8 mouse cellular contexts compared by ENCODE assay signal in the genomic region with DNA sequence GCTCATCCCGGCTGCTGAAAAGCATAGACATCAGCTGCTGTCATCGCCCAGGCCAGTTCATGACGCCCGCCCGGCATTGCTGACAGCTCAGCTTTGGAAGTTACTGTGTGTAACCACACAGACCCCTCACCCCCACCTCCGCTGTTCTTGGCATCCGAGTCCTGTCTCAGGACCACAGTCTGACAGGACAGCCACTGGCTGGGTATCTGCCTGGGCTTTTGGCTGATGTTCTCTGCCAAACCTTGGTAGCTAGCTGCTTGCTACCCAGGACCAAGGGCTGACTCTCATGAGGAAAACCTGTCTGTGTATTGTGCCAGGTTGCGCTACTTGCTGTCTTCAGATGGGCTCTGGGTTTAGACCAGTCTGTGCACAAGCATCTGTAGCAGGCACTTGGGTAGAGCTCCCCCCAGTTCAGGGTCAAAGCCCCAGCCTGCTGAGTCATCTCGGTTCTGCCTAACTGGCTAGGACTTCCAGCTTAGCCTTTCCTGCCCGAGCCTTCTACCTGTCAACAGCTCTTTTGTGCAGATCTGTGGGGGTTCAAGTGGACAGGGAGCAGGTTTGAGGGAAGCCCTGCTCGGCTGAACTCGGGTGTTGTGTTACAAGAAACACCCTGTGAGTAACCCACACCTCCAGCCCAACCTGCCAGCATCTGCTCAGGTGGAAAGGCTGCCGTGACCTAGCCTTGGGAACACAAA.
A peak's percentile ranks its signal among the peaks of the same experiment; 100 is the strongest.
DNase-seq lines count a peak whose midpoint lies in the region; ATAC-seq lines count a peak whose summit lies in the region.

No protein-coding gene starts in this region.

- DNase-seq in 3134 (ENCODE audit: extremely low read depth, insufficient read length, low spot score), result peak; percentile 75
- peak; percentile 39 to 54 for DNase-seq in adrenal gland, adult 18-20 months (ENCODE audit: low spot score in 2 of 2)
- DNase-seq in heart, postnatal 10 days, result peak; percentile 78 to 82
- DNase-seq in kidney, postnatal 36 days, result peak; percentile 85 to 93
- DNase-seq in frontal cortex, postnatal 25 days (ENCODE audit: low spot score in 2 of 2), result no peak
- no peak for DNase-seq in spleen, postnatal 36 days (ENCODE audit: low spot score in 2 of 2)

- H3K27ac ChIP-seq in embryonic facial prominence, embryonic 15.5 days (replicated peaks), result peak overlapping the region; percentile 39
- peak overlapping the region; percentile 68; the same call in 1 of the 2 replicates for H3K27ac ChIP-seq in midbrain, embryonic 13.5 days

- no peaks in the 10 kb centered on the region for H3K36me3 ChIP-seq in embryonic facial prominence, embryonic 15.5 days
- no peaks in the 10 kb centered on the region for H3K36me3 ChIP-seq in midbrain, embryonic 13.5 days

- H3K27me3 ChIP-seq in embryonic facial prominence, embryonic 15.5 days, result no peaks in the 10 kb centered on the region
- H3K27me3 ChIP-seq in midbrain, embryonic 13.5 days, result no peaks in the 10 kb centered on the region

- ATAC-seq in embryonic facial prominence, embryonic 15.5 days (ENCODE audit: insufficient number of reproducible peaks, low FRiP score, low TSS enrichment, low read depth), result 0 out of 2 replicates have a peak, but pooled peaks have one; percentile 69
- peak; percentile 80 for ATAC-seq in midbrain, embryonic 13.5 days

- no peaks in the 10 kb centered on the region for H3K9me3 ChIP-seq in embryonic facial prominence, embryonic 15.5 days (replicated peaks)
- no peaks in the 10 kb centered on the region for H3K9me3 ChIP-seq in midbrain, embryonic 13.5 days

- intact Hi-C loops in heart, postnatal 10 days (cut with DNase I), result no loop called here

- WGBS in embryonic facial prominence, embryonic 15.5 days, result 26% methylated on average over 13 of the region's 13 CpGs
- WGBS in midbrain, embryonic 13.5 days, result 31% methylated on average over 13 of the region's 13 CpGs

- H3K4me2 ChIP-seq in embryonic facial prominence, embryonic 15.5 days (replicated peaks), result peak overlapping the region; percentile 25; the same call in 1 of the 2 replicates
- peak overlapping the region; percentile 44 for H3K4me2 ChIP-seq in midbrain, embryonic 13.5 days (replicated peaks)

- H3K9ac ChIP-seq in embryonic facial prominence, embryonic 15.5 days, result no peak overlapping the region
- peak overlapping the region; percentile 59 for H3K9ac ChIP-seq in midbrain, embryonic 13.5 days (replicated peaks)

- no peak overlapping the region for H3K4me3 ChIP-seq in embryonic facial prominence, embryonic 15.5 days (replicated peaks)
- no peak overlapping the region for H3K4me3 ChIP-seq in midbrain, embryonic 13.5 days (replicated peaks)

- H3K4me1 ChIP-seq in embryonic facial prominence, embryonic 15.5 days, result peaks cover 21% of the 10 kb centered on the region
- H3K4me1 ChIP-seq in midbrain, embryonic 13.5 days (replicated peaks), result peaks cover 30% of the 10 kb centered on the region

Comparison
In these comparisons a context has a peak if more than half of its experiments do, and no peak if none do; other contexts are left out.
1. DNase-seq: peak in 3134 (single experiment), adrenal gland, adult 18-20 months (2 of 2), heart, postnatal 10 days (2 of 2) and kidney, postnatal 36 days (2 of 2); none in frontal cortex, postnatal 25 days (0 of 2) and spleen, postnatal 36 days (0 of 2).